Mouse (Mus musculus): ENCODE results near the gene Auts2.

DNA sequence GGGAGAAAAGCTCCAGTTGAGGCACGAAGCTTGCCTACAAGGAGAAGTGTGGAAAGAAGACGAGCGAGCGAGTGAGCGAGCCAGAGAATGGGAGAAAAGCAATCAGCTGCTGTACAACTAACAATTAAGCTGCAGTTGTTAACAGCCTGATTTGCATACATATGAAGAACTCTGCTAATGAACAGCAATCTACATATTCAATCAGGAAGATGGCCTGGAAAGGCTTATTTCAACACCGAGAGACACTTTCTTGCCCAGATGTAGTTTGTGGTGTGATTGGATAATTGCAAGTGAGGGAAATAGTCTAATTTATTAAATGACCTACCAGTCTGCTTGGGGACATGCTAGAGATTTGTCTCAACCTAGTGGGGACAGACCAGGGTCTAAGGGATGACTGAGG is 1079.7 kb downstream of the Auts2 start:
- TF ChIP-seq CTCF (IDR thresholded peaks at IDR 0.05; ENCODE audit: insufficient read depth, low read length) (no peak), POLR2A (IDR thresholded peaks at IDR 0.05; ENCODE audit: borderline replicate concordance, extremely low read depth, low read depth, low read length) (no peak)

Data from lung, adult 2 months (tissue).